Mouse (Mus musculus) CD4-positive, CD25-positive, alpha-beta regulatory T cell, adult 2 months (primary cell): ENCODE data around the gene Fam222a.

ENCODE experiments used
- DNase-seq: peaks from one replicate; pipeline ENCODE4 v3.0.0-alpha.2; 2012; ENCODE audit warnings: low read depth, low spot score

Fam222a gene

DNA sequence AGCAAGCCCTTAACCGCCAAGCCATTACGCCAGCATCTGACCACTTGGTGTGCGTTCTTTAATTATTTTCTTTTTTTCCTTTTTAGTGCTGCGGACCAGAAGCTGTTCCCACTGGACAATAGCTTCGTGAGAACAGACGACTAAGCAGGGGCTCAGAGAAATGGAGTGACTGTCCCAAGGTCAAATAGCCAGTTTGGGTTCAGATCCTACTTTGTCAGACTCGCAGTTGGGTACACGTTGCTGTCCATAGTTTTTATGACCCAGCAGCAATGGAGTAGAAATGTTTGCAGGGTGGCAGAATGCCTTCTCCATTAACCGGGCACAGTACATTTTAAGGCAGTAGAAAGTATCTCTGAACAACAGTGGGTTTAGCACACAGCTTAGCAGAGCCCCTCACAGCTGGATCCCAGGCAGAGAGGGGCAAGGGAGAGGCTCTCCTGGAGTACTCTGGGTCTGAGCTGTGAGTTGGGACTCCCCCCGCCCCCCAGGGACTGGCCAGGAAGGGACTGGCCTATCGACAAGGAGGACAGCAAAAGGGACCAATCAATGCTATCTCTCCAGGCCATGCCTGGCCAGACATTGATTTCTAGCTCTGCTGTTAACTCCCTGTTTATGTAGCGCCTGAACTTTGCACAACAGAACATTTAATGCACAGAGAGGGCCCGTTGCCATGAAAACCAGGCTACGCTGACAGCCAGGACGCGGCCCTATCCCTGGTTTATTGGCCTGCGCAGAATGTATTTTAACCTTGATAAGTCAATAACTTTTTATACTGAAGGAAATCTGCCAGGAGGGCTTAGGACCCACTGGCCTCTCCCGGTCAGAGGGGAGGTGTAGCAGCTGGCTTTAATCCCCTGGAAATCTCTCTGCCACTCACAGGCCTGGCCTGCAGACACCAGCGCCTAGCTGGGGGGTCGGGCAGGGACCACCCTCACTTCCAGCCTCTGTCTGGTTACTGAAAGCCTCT is 9.8 kb upstream of the Fam222a start:
- DNase-seq = no peak

DNA sequence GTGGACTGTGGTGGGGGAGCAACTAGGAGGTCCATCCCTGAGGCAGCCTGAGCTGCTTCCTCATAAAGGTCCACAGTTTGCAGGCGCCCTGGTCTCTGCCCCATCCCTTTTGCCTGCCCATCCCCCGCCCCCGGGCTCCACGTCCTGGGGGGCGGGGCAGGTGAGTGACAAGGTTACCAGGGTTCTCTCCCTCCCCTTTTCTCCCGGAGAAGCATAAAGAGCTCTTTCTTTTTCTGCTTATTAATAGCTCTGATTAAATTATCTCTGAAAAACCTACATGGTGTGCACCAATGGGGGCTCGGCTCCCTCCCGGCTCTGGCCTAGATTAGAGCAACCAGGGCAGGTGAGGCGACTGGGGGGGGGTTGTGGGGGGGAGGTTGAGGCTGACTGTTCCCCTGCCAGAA is 7.3 kb upstream of the Fam222a start:
- peak; percentile 45 for DNase-seq

DNA sequence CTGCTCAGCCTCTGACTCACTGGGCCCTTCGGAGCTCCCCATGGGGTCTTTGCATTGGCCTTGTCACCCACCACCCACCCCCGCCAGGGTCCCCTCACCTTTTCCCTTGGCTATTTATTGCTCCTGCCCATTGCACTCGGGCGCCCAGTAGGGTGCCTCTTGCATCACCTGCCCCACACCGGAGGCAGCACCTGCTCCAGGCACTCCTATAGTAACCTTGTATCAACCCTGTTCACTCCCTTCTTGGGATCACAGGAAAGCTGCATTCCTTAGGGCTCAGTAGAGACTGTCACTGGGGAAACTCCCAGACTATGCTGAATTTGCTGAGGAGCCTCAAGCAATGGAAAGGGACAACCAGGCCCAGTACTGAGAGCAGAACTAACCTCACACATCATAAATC is 6.9 kb upstream of the Fam222a start:
- no peak for DNase-seq

DNA sequence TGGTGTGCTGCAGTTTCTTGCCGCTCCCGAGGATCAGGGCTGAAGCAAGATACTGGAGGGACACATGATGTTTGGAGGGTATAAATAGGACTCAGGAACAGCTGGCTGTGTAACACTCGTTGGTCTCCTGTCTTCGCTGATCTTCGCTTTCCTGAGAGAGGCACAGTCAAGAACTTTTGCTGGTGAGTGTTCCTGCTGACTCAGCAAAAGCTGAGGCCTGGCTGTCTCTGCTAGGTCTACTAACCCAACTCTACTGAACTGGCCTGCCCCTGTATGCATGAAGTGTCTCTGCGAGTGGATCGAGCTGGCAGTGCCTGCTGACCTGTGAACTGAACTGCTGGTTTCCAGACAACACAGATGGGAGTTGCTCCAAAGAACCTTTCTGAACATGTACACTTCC is 3.8 kb upstream of the Fam222a start:
- DNase-seq = no peak

DNA sequence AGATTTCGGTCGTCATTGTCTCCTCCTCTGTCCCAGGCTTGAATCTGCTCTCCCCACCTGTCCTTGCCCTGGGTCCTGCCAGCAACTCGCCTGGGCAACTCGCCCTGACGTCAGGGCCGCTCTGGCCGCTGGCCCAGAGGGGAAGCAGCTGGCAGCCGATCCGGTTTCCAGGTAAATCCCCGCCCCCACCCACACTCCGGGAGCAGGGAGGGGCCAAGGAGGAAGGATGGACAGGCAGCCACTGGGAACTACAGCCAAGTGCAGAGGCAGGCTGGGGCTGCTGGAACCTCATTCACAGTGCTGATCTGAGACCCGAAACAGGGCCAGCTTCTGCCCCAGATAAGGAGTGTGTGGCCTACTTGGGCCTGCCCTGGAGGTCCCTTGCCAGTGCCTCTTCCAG is 2.5 kb upstream of the Fam222a start:
- no peak for DNase-seq

DNA sequence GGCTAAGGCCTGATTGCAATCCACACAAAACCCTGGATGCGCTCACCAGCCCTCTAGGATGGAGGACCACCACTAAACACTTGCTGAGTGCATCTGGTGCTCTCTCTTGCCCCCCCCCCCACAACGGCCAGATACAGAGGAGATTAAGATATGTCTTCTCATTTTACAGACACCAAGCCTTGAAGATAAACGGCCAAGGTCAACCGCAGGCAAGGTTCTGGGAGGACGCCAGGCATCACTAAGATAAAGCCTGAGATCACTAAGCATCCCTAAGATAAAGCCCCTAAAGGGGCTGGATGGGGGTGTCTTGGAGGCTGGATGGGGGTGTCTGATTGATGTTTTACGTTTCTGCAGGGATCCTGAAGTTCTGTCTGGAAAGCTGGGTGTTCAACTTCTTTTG is 2.1 kb upstream of the Fam222a start:
- no peak for DNase-seq

DNA sequence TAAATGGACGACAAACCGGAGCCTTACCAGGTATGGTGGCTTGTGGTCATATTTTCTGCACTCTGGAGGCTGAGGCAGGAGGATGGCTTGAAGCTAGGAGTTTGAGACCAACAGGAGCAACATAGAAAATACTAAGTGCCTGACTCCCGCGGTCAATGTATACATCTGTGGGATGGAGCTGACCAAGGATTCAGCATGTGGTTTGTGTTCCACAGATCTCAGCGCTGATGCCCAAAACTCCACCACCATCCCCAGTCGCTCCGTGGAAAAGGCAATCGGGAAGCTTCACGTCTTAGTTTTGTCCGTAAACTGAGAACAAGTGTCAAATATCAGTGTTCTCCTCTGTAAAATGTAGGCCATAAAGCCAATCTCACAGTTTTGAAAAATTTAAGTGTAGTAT is 1.4 kb upstream of the Fam222a start:
- no peak for DNase-seq

DNA sequence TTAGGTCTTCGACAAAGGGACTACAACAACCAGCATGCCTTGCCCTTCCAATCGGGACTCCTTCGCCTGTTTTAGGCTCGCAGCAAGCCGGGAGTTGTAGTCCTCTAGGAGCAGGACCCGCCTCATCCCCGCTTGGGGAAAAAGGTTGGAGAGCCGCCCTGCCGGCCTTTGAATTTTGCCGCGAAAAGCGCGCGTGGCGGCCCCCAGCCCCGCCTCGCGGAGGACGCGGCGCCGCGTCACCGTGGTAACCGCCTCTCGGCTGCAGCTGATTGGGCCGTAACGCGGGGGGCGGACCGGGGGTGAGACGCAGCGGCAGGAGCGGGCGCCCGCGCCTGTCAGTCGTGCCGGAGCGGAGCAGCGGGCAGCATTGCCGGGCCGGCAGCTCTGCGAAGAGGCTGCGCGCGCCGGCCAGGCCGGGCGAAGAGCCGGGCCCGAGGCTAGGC is 720 bp upstream of the Fam222a start:
- DNase-seq = peak; percentile 94

DNA sequence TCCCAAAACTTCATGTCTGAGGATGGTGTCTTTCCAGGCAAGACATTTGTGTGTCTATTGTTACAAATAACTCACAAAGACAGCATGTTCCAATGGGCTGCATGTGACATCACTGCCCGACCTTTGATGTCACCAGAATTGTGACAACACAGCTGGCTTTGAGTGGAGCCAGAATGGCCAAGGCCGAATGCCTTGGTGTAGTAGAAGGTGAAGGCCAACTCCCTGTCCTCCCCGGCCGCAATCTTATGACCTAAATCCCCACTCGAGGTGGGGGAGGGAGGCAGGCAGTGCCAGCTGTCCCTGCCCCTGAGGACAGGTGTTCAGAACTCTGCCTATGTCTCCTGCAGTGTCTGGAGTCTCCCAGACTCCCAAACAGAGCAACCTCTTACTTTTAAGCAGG is 1.0 kb downstream of the Fam222a start:
- DNase-seq = no peak

DNA sequence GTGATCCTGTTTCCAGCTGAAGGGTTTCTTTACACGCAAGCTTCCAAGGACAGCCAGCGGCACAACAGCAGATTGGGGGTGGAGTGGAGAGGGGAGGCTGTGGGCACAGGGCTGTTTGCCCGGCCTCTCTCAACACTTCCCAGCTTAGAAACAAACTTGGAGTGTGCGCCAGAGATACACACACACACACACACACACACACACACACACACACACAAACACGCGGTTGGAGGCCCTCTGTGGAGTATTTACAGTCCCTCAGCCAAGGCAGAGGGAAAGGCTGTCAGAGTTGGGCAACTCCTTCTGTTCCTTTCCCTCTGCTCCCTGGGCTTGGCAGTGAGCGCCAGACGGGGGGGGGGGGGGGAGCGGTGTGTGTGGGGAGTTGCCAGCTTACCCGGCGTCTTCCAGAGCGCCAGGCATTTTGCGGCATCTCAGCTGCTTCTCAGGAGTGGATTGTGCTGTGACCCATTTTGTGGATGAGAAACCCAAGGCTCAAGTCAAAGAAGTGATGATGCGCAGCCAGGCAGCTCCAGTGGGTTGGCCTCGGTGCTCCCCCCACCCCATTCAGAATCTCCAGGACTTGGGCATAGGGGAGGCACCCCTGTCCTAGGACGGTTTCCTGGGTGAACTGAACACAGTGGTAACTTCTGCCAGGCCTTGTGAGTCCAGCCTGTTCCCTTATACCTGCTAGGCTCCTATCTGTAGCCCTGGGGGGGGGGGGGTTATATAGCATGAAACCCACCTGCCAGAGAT is 2.3 kb downstream of the Fam222a start:
- DNase-seq = no peak

DNA sequence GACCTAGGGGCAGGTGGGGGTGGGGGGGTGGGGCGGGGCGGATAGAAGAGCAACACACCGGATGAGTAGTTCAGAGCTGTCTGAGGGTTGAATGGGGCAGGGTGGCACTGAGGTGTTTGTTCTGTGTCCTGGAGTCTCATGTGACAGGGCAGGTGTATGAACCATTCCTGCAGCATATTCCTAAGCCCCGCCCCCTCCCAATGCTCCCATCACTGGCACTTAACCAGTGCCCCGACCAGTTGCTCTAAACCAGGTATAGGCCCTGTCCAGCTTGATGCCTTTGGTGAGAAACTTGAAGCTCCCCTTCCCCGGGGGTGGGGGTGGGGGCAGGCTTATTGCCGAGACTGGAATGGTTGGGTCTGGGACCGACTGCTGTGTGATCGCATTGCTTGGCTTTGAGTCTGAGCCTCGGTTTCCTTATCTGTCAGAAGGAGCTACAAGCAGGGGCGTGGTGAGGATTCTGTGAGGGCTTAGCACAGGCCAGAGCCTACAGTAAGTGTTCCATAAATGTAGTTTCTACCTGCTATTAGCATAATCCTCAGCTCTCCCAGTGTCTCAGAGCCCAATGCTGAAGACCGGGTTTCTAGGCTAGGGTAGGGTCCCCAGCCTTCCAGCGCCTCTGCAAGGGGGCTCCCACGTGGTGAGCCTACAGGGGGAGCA is 3.1 kb downstream of the Fam222a start:
- DNase-seq = no peak

DNA sequence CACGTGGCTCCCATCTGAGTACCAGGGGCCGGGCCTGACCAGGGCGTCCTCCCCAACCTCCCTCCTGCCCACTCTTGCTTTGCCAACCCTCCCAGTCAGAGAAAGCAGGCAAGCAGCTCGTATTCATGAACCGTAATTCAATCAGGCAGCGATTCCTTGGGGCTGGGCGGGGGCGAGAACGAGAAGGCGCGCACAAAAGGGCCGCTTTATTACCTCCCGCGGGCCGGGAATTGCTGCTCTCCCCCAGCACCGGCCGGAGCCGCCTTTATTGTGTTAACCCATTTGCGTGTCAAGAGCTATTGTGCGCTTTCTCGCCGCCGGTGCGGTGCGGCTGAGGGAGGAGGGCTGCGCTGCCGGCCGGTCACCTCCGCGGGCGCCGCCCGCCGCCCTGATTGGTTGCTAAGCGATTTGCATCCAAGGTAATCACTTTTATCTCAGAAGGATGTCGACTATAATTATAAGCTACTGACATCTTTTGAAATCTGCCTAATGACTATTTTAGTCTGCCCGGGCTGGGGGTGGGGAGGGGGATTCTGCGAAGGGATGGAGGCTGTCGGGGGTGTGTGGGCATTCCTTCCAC is 3.7 kb downstream of the Fam222a start:
- DNase-seq = no peak

DNA sequence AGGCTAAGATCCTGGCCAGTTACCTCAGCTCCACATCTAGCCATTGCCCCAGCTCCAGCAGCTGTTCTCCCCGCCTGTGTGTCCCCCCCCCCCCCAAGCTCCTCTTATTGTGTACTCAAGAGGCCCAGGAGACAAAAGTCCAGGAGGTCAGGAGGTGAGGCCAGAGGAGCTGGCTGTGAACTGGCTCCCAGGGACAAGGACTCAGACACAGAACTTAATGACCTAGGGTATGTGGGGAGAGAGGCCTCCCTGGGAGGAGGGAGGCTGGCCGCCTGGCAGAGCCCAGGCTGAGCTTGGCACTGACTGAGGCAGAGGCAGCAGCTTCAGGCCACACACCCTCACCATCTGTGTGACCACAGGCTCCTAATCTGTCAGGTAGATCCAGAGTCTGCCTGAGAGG is 5.2 kb downstream of the Fam222a start:
- no peak for DNase-seq

DNA sequence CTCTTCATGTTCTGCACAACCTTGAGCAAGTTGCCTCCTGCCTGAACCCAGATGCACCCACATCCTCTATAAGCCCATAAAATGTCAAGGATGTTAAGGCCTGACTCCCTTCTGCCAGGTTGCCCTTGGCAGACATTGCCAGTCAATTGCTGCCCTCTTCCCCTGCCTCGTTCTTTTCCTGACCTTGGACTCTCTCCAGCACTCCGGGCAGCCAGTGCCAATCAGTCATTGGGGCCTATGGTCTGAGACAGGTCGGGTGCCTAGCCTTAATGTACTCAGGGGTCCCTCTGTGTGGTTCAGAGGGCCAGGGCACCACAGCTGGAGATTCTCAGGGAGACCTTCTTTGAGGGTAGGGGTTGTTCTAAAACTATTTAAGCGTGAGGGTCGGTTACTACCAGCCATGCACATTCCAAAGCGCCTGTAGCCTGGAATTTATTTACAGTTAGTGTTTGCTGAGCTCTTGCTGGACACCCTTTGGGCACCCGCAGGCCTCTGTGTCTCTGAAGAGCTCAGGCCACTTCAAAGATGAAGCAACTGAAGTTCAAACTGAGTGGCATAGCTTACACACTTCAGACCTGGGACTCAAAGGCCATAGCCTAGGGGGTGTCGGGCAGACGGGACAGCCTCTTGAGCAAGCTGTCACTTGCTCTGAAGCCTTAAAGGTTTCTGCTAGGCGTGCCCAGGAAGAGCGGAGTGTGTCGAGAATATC is 6.3 kb downstream of the Fam222a start:
- DNase-seq = no peak

DNA sequence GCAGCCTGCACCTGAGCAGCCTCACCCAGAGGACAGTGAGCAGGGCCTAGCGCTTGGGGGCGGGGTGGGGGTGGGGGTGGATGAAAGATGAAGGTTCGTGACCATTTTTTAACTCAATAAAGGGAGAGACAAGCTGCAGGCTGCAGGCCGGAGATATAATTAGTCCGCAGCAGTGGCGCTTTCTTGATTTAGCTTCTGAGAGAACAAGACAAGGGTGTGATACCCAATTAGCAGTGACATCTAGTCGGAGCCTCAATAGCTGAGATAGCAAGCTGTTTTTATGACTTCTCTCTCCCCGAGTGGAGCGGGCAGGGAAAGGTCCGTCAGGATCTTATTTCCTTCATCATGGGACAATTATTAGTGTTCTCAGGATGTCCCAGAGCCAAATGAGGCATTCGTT is 7.2 kb downstream of the Fam222a start:
- DNase-seq = no peak

DNA sequence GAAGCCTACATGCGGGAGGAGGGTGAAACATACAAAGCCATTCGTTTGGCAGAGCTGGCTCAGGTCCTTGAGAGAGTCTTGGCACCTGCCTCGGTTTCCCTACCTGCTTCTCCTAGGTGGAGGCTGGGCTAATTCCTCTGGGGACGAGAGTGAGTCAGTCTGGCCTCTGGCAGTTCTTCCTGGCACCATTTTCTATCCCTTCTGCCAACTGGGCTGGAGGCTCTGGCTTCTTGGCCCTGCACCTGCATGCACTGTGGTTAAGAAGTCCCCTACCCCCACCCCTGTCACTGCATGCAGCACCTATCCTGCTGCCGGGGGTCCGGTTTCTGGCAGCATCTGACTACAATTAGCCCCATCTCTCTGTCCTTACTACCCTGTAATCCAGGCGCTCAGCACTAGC is 7.7 kb downstream of the Fam222a start:
- DNase-seq = no peak

DNA sequence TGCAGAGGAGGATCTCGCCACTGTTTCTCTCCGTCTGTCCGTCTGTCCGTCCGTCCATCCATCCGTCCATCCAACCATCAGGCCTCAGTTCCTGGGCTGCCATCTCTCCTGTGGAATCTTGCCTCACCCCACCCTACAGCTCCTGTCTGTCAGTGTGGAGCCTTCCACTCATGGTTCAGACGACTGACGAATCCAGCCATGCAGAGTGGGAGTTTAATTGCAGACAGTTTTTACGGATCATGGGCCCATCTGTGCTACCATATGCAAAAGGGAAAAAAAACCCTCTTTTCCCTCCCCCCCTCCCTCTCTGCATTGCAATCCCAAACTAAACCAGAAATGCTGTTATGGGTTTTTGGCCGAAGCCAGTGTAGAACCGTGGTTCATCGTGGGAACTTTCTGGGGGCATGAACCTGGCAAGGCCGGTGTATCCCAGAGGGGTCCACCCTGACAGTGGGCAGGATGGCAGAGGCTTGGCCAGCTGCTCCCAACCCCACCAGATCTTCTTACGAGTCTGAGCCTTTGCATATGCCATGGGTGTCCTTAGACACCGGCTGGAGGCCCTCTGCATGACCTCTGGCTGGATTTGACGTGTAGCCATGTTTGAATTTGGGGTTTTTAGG is 8.3 kb downstream of the Fam222a start:
- DNase-seq = no peak

DNA sequence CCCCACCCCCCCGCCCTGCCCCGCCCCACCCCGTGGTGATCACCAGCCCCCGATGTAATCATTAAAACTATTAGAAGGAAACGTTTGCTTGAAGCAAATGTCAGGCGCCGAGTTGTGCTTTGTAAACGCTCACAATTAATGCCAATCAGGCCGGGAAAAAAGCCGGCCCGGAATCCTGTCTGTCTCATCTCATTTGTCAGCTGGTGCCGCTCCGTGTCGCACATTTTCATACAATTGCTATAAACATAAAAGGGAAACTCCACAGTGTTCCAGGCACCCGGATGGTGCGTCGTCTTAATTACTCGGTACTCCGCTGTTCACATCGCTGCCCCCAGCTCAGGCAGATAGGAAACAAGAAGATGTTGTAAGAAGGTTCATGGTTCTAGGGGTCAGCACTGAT is 10.5 kb downstream of the Fam222a start:
- DNase-seq = no peak

DNA sequence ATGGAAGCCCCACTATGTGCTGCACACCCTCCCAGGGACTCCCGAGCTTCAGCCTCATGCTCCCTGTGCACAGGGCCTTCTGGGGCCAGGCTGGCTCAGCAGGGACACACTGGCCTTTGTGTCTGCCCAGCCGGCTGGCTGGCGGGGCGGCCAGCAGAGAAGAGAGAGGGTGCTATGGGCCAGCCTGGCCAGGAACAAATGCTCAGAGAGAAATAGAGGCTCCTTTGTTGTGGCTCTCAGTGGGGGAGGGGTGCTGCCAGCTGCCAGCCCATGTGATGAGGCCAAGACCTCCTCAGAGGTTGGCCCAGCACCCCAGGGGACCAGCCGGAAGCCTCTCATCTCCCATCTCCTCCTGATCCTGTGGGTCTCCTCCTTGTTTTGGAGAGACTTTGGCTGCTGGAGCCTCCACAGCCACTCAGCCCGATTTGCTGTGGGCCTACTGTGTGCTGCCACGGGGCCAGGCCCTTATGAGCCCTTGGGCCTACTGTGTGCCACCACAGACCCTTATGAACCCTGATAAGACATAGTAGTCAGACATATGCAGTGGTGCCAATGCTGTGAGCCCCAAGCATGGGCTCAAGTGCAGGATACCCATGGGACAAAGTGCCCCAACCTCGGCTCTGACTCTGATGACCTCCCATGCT is 12.0 kb downstream of the Fam222a start:
- DNase-seq = no peak

DNA sequence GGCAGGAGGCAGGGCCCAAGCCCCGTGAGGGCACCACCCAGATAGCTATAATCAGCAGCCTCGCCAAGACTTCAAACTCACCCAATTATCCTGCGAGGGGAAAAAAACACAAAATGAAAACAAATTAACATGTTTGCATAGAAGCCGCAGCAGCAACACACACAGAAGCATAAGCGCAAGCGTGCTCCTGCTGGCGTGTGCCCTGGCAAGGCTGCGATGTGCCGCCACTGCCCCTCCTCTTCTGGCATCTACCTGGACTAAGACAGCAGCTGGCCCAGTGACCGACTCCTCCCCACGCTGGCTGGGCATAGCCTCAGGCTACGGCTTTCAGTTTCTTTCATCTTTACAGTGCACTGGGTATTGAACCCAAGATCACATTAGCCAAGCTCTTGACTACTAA is 13.7 kb downstream of the Fam222a start:
- DNase-seq = no peak
